Mouse (Mus musculus): ENCODE measurements around the gene Spry2. TPM values are rescaled to one million over a fixed set of nuclear protein-coding genes. Genes with fewer than 3 reads are reported as not detected.

Gene Spry2
- polyA plus RNA-seq, 1 experiment from 2014 or later = 80.3 TPM

- Histone ChIP-seq H3K9ac (replicated peaks) (no peak overlapping the region), H3K9me3 (no peaks in the 10 kb centered on the region), H3K4me2 (no peak overlapping the region), H3K4me3 (replicated peaks) (no peak overlapping the region), H3K36me3 (no peaks in the 10 kb centered on the region), H3K27me3 (no peaks in the 10 kb centered on the region), H3K27ac (no peak overlapping the region), H3K4me1 (replicated peaks) (no peaks in the 10 kb centered on the region)
- 37% methylated on average over 2 of the region's 2 CpGs for WGBS
- no peak for ATAC-seq (ENCODE audit: insufficient number of reproducible peaks, insufficient read depth, low FRiP score, low TSS enrichment, low read depth)
Observed at GRCm38 (mm10) chr14:105859876-105860275, 36.7 kb downstream of the Spry2 start.

- Histone ChIP-seq H3K4me2 (no peak overlapping the region), H3K4me3 (replicated peaks) (no peak overlapping the region), H3K27me3 (no peaks in the 10 kb centered on the region), H3K4me1 (replicated peaks) (no peaks in the 10 kb centered on the region), H3K36me3 (no peaks in the 10 kb centered on the region), H3K27ac (no peak overlapping the region), H3K9me3 (no peaks in the 10 kb centered on the region), H3K9ac (replicated peaks) (no peak overlapping the region)
- ATAC-seq (ENCODE audit: insufficient number of reproducible peaks, insufficient read depth, low FRiP score, low TSS enrichment, low read depth) = no peak
- WGBS = 24% methylated on average over 4 of the region's 4 CpGs
Observed at GRCm38 (mm10) chr14:105859368-105859767, 37.3 kb downstream of the Spry2 start.

- no peaks in the 10 kb centered on the region for H3K36me3 ChIP-seq
- no peaks in the 10 kb centered on the region for H3K9me3 ChIP-seq
- WGBS = 41% methylated on average over 5 of the region's 5 CpGs
- no peak overlapping the region for H3K4me2 ChIP-seq
- H3K27ac ChIP-seq = no peak overlapping the region
- H3K4me1 ChIP-seq (replicated peaks) = no peaks in the 10 kb centered on the region
- no peaks in the 10 kb centered on the region for H3K27me3 ChIP-seq
- H3K4me3 ChIP-seq (replicated peaks) = no peak overlapping the region
- no peak for ATAC-seq (ENCODE audit: insufficient number of reproducible peaks, insufficient read depth, low FRiP score, low TSS enrichment, low read depth)
- no peak overlapping the region for H3K9ac ChIP-seq (replicated peaks)
Observed at GRCm38 (mm10) chr14:105858935-105859334, 37.7 kb downstream of the Spry2 start.

GRCm38 (mm10) chr14:105851359-105852067 lies 45.1 kb downstream of the Spry2 start:
- Histone ChIP-seq H3K9ac (replicated peaks) (no peak overlapping the region), H3K4me1 (replicated peaks) (no peaks in the 10 kb centered on the region), H3K4me2 (no peak overlapping the region), H3K27me3 (no peaks in the 10 kb centered on the region), H3K27ac (no peak overlapping the region), H3K4me3 (replicated peaks) (no peak overlapping the region), H3K9me3 (no peaks in the 10 kb centered on the region), H3K36me3 (no peaks in the 10 kb centered on the region)
- 58% methylated on average over 7 of the region's 7 CpGs for WGBS
- ATAC-seq (ENCODE audit: insufficient number of reproducible peaks, insufficient read depth, low FRiP score, low TSS enrichment, low read depth) = no peak; the same call in 1 of the 2 replicates

Other genes starting within 250 kb of the Spry2 start
- not detected in 2 replicates for gene Trim52, start 209.4 kb upstream of the Spry2 start, polyA plus RNA-seq (2016; fragmentation: Nextera tagmentation; extraction: Ambion mirVana)